Mouse (Mus musculus): ENCODE data around the gene Bbc3.

GRCm38 (mm10) chr7:16273081-16273765, 35.0 kb upstream of the Bbc3 start, which contains the start of gene Inafm1:
- TF ChIP-seq CTCF (IDR thresholded peaks at IDR 0.05; ENCODE audit: low read depth) (no peak), EP300 (IDR thresholded peaks at IDR 0.05; ENCODE audit: low read depth) (no peak; the same call in 1 of the 2 replicates)
